Mouse (Mus musculus): ENCODE results near the gene Mymx.
A peak's percentile ranks its signal among the peaks of the same experiment; 100 is the strongest.

Mymx gene

DNA sequence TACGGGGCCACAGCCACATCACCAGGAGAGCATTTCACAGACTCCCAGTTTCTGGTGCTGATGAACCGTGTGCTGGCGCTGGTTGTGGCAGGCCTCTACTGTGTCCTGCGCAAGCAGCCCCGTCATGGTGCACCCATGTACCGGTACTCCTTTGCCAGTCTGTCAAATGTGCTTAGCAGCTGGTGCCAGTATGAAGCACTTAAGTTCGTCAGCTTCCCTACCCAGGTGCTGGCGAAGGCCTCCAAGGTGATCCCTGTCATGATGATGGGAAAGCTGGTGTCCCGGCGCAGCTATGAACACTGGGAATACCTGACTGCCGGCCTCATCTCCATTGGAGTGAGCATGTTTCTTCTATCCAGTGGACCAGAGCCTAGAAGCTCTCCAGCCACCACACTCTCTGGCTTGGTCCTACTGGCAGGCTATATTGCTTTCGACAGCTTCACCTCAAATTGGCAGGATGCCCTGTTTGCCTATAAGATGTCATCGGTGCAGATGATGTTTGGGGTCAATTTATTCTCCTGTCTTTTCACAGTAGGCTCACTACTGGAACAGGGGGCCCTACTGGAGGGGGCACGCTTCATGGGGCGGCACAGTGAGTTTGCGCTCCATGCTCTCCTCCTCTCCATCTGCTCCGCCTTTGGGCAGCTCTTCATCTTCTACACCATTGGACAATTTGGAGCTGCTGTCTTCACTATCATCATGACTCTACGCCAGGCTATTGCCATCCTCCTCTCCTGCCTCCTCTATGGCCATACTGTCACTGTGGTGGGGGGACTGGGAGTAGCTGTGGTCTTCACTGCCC, 35.3 kb downstream of the Mymx start:
- peak in 1 of 2 experiments; percentile 43 for DNase-seq

DNA sequence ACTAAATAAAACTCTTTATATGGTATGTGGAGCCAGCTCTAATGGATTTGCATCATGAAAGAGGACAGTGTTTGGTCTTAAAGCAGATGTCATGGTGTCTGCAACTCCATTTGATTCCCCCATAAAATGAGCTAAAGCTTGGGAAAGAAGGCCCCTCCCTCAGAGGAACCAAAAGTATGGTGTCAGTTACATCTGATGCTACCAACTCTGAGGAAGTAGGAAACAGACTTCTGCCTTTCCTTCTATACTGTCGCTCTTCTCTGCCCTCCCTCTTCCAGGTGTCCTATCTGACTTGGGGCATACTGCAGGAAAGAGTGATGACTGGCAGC, 35.9 kb downstream of the Mymx start:
- no peak for DNase-seq

DNA sequence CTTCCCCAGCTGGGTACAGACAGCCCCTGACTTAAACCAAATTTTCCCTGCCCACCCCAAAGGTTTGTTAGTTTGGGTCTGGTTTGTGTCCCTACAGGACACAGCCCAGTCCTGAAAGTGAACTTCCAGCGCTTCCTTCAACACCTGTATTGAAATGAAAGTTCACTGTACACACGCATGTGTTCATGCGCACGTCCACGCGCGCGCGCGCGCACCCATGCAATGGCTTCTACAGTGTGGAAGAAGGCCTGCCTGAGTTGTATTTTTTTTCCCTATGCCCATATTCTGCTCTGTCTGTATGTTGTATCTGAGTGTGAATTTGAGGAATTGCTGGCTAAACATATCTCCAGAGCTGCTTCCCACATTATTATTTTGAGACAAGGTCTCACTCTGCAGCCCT, 36.8 kb downstream of the Mymx start:
- no peak for DNase-seq

DNA sequence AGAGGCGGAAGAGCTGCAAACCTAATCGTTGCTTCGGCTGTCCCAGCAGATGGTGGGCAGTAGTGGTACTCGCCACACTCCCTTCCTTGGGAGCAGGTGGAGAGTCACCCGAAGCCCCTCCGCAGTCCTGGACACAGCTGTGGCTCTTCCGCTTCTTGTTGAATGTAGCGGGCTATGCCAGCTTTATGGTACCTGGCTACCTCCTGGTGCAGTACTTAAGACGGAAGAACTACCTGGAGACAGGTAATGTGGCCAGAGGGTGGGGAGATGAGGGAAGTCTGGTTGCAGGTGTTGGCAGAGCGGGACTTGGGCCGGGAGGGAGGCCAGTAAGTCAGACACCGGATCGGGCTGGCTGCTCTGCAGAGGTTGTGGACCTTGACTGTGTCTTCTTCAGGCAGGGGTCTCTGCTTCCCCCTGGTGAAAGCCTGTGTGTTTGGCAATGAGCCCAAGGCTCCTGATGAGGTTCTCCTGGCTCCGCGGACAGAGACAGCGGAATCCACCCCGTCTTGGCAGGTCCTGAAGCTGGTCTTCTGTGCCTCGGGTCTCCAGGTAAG, 37.3 kb downstream of the Mymx start:
- peak in 1 of 2 experiments; percentile 32 for DNase-seq

DNA sequence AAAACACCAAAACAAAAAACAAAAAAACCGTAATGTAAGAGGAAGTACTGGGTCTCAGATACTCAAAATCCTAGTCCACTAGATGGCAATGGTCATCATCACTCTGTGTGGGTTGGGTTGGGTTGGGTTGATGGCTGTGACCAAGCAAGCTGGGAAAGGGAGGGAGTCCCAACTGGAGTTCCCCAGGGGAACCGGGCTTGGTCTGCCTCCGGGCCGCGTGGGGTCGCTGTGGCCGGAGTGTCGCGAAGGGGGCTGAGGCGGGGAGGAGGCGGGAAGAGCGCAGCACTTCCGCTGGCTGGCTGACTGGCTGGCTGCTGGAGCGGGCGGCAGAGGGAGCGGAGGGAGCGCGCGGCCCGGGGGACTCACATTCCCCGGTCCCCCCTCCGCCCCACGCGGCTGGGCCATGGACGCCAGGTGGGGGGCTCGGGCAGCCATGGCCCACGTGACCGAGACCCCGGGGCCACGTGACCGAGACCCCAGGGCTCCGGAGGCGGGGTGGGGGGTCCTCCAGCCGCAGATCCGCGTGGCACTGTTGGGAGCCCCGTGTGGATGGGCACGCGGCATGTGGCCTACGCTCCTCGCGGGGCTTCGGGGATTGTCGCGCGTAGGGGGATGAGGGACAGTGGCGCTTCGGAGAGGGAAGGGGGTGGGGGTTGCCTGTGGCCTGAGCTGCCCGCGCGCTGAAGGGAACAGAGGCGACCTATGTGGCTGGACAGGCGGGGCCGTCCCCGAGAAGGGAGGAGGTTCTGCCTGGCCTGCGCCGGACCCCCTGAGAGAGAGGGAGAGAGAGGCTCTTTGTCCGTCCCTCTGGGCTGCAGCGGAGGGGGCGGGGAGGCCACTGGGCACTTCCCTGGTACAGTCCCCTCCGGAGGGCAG, 38.0 kb downstream of the Mymx start, which contains the start of gene Slc35b2:
Gene Slc35b2, plus strand, starts transcription at position 220 of the 876 bp plus-strand sequence.
- DNase-seq = peak; percentile 94 to 97

DNA sequence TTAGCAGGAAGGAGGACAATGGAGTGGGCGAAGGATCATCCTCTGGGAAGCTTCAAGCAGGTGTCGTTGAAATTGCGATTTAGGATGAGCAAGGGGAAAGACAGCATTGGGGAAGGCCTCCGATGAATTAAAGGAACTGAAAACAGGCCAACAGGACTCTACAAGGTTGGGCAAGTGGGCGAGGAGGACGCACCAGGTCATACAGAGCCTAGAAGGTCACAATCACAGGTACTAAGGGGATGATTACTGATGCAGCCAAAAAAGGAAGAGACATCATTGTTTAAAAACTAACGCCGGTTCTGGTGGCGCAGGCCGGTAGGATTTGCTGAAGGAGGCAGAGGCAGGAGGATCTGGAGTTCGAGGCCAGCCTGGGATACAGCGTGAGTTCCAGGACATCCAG, 38.7 kb downstream of the Mymx start:
- DNase-seq = no peak

DNA sequence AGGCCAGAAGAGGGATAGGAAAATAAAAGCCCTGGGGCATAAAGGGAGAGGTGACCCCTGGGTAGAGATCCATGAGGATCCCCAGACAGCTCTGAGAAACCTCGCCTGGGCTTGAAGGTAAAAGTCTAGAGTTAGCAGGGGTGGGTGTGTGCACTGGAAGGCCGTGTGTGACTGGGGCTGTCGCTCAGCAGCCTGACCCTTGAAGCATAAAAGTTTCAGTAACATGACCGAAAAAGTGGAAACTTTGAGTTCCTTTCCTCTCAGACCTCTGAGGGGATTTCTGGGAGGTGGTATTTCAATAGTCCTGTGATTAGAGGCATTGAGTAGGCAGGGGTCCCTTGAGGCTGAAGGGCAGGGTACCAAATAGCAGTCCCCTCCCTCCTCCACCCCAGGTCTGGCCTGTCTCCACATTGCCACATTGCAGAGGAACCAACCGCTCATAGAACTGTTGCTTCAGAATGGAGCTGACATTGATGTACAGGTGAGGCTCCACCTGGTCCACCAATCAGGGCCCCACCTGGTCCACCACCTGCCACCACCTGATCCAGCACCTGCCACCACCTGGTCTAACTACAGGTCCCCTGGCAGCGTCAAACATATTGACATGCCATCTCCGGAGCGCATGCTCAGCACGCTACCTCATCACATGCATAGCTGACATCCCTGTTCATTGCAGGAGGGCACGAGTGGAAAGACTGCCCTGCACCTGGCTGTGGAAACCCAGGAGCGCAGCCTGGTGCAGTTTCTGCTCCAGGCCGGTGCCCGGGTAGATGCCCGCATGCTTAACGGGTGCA, 42.0 kb downstream of the Mymx start:
- peak; percentile 69 to 78 for DNase-seq

DNA sequence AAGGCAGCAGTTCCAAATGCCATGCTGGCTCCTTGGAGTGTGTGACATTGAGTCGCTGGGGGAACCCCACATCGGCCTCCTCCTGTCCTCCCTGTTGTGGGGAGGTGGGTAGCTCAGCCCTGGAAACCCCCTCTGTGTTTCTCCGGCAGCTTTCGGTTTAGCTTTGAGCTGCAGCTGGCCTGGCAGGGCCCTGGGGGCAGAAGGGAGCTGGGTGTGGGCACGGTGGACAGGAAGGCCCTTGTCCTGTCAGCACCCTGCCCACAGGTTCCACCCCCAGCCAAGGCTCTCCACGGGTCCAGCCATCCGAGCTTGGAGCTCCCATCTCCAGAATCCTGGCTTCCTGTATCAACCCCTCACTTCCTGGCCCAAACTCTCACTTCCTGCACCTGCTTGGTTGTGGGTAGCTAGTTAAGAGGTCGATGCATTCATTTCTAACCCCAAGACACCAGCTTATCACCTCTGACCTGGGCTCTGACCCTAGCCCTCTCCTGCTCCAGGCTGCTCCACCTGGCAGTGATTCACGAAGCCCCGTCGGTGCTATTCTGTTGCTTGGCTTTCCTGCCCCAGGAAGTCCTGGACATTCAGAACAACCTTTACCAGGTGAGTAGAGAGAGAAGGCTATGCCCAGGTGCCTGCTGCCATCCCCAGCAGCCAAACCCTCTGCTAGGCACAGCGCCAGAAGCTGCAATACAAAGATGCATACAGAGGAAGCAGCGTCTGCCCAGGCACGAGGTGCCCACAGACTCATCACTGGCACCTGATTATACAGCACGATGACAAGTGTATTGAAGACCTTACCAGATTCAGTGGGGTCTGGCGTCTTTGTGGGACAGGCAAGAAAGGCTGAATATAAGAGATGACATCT, 43.7 kb downstream of the Mymx start:
- DNase-seq = peak; percentile 51 to 63

DNA sequence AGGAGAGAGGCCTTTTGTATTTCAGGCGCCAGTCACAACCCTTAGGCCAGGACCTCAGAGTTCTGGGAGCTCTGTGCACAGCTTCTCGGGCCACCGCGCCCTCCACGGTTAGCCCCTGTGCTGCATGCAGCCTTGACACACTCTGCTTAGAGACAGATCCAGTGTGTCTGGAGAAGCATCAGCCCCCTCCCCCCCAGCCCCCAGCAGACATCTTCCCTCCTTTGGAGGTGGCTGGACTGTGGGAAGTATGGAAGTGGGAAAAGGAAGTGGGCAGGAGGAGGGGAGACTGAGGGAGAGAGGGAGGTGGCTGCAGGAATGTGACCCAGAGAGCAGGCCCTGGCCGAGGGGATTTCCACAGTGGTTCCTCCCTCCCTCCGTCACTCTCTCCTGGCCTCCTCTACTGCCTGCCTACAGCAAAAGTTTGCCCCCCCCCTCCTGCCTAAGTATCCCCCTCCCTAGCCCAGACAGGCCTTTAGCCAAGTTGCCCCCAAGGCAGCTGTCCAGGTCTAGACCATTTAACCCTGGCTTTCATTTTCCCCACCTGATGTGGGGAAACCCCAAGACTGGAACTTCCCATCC, 44.6 kb downstream of the Mymx start:
- no peak for DNase-seq

DNA sequence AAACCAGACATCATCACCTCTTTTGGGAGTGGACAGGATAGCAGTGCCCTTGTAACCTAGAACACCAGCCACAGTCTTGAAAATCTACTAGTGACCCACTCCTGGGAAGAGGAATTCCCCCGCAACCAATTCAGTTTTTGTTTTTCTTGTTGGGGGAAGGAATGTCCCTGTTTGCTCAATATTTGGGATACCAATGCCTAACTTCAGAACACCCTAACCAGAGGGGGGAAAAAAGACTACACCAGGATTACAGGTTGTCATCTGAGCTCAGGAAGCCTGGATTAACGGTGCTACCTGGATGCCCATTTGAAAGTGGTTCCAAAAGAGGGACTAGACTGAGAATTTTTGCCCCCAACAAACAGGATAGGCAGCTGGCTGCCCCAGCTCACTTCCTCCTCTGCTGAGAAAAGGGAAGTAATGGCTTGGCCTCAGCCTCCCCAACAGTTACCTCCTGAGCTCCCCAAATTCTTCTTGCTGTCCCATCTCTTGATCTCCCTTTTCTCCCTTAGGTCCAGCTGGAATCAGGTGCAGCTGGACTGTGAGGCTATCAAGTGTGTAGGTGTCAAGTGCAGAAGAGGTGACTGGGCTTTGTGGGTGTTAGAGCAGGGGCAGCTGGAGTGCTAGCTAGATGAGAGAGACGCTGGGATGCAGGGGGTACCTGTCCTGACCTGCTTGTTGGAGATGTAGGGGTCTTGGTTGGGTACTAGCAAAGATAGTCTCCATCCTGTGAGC, 45.2 kb downstream of the Mymx start:
- DNase-seq = no peak

DNA sequence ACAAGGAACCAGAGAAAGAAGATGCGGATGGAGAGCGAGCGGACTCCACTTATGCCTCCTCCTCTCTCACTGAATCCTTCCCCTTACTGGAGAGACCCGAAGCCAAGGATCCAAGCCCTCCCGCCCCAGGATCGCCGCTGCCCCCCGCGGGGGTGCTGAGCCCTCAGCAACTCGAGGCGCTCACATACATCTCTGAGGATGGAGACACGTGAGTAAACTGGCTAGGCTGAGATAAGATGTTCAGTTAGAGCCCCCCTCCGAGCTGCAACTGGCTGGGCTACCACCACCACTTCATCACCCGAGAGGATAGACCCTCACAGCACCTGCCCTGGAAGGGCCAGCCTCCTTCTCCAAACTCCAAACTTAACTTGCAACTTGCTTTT, 45.8 kb downstream of the Mymx start:
- DNase-seq = peak in 1 of 2 experiments; percentile 53

DNA sequence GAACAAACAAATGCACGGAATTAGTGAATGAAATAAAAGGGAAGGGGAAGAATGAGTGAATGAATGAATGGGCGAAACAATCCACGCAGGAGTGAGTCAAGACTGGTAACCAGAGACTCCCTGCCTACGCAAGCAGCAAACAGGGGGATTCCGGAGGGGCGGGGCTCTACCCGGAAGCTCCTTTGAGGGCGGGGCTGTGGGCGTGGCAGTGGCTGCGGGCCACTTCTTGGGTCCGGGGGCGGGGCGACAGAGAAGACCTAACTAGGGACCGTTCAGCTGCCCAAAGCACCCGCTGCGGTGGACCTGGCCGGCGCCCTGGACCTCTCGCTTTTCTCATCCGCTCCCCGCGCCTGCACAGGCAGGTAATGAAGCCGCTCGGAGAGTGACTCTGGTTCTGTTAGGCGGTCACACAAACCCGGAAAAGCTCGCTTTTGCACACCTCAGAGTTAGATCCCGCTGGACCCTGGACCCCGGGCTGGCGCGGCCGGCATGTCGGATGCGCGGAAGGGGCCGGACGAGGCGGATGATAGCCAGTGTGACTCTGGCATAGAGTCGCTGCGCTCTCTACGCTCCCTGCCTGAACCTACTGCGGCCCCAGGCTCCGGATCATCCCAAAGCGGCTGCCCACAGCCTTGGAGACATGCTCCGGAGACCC, 46.3 kb downstream of the Mymx start, which contains the start of gene Nfkbie:
Gene Nfkbie, plus strand, starts transcription at position 252 of the 655 bp plus-strand sequence.
- peak; percentile 95 to 98 for DNase-seq

DNA sequence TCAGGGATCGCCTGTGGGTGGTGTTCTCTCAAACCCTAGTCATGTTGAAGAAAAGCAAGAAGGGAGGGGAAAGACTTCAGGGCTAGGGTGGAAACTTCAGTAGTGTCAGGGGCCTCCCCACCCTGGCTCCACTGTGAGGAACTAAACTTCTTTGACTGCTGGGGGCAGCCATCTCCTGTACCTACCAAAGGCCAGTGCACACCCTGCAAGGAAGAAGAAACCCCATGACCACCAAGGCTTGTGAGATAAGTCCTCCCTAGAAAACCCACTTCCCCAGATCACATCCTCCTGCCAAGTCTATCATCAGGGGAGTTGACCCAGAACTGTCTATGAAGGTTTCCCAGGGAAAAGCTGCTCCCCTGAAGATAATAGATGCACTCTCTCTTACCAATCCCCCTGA, 47.5 kb downstream of the Mymx start:
- no peak for DNase-seq

DNA sequence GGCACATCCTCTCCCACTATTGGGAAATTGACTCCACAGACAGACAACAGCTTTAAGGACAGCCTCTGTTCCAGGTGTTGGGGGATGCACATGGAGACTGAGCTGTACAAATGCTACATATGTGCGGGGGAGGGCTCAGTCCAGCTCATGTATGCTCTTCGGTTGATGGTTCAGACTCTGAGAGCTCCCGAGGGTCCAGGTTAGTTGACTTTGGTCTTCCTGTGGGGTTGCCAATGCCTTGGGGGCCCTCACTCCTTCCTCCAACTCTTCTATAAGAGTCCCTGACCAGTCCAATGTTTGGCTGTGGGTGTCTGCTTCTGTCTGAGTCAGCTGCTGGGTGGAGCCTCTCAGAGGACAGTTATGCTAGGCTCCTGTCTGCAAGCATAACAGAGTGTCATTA, 48.8 kb downstream of the Mymx start:
- no peak for DNase-seq

DNA sequence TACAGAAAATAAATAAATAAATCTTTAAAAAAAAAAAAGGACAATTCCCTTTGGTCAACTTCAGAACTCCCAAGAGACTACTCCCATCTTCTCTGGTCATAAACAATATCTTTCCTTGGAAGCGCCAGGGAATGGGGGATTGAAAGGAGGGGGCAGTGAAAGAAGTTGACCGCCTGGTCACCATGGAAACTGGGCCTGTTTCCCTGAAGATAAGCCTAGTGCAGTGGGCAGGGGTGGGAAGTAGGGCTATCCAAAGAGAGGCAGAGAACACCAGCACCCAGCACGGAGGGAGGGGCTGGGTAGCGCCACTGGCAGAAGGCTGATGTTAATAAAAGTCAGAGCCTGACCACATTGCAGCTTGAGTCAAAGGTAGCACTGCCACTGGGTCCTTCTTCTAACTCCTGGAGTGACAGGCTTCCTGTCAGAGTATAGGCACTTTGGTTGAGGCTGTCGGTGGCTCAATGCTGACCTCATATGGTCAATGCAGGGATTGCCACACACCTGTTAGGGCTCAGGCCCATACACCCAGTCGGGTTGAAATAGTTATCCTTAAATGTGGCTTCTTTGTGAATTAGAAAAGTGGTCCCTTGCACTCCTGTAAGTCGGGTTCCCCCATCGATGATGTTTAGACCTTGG, 50.0 kb downstream of the Mymx start:
- DNase-seq = peak; percentile 93 to 94

DNA sequence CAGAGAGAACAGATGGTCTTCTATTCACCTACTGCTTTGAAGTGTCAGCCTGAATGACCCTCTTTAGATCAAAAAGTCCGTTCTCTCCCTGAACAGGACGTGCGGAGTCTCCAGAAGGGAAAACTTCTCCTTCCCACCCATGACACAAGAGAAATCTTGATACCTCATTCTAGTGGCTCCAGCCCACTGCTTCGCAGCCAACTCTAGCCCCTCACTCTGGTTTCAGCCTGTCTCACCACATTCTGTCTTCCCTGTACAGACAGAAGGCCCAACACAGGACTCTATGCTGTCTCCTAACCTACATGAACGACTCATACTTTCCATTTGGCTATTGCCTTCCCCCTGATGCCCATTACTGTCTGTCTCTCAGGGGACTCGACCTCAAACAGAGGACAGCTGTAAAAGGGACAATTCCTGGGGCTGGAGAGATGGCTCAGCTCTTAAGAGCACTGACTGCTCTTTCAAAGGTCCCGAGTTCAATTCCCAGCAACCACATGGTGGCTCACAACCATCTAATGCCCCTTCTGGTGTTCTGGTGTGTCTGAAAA, 50.6 kb downstream of the Mymx start:
- no peak for DNase-seq

Data from cerebellum, postnatal 25 days (tissue).